Mouse (Mus musculus) ovary, postnatal 10 days (tissue): ENCODE results near the gene Dpf1.

Source experiments
- DNase-seq: peaks from one replicate; pipeline ENCODE4 v3.0.0; 2022; ENCODE audit warnings: low spot score

The Dpf1 gene

DNA sequence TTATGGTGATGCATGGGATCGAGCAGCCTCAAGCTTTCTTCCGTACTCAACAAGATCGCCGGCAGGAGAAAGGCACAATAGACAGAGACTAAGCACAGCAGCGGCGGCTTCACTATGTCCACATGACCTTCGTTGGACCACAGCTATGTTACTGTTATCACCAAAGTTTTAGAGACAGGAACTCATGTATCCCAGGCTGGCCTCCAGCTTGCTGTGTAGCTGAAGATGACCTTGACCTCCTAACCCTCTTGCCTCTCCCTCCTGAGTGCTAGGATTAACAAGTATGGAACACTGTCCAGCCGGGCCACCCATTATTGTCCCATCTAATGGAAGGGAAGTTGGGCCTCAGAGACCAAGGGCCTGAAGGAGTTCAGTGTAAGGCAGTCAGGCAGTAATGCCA lies 37.1 kb downstream of the Dpf1 start:
- DNase-seq = no peak

- DNase-seq = no peak
Observed at GRCm38 (mm10) chr7:29341722-29342121, 38.0 kb downstream of the Dpf1 start.

DNA sequence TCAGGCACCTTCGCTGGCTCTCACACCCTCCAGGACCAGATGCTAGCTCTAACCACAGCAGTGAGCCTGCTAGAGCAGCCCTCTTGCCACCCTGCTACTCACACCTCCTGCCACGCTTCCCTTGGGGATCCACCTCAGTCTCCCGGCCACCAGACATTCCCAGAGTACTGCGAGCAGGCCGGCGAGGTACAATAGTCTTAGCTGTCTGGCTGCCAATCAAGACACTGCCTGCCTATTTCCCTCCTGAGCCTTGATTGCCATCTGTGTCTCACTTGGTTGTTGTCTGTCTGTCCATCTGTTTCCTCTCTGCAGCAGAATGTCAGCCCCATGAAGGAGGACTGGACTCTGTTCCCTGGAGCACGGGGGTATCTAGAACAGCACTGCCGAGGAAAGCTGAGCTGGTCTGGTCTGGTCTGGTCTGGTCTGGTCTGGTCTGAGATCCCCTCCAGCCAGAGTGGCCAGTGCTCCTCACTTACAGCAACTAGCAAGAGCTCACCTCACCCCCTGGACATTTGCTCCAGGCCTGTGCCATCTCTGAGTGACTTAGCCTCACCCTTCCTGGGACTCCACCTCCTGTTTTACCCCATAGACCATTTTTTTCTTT lies 38.8 kb downstream of the Dpf1 start:
- DNase-seq = no peak

DNA sequence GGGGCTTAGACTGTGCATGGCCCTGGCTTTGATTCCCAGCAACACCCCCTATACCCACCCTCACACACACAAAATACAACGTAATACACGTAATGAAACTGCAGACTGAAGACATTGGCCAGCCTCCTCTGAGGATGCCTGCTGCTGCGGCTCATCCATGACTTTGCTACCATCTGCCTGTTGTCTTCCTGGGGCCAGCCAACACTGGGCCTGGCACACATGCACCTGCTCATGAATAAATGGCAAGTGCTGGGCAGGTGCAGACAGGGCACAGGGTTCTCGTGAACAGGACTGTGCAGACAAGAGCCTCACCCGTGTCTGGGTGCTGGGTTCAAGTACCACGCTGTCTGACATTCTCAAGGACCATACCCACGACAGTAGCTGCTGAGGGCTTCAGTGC lies 40.0 kb downstream of the Dpf1 start:
- no peak for DNase-seq

- no peak for DNase-seq
Observed at GRCm38 (mm10) chr7:29345534-29345933, 41.8 kb downstream of the Dpf1 start.

- no peak for DNase-seq
Observed at GRCm38 (mm10) chr7:29346212-29346611, 42.5 kb downstream of the Dpf1 start.

GRCm38 (mm10) chr7:29350489-29350888 lies 46.7 kb downstream of the Dpf1 start:
- no peak for DNase-seq

- no peak for DNase-seq
Observed at GRCm38 (mm10) chr7:29352246-29352645, 48.5 kb downstream of the Dpf1 start.

DNA sequence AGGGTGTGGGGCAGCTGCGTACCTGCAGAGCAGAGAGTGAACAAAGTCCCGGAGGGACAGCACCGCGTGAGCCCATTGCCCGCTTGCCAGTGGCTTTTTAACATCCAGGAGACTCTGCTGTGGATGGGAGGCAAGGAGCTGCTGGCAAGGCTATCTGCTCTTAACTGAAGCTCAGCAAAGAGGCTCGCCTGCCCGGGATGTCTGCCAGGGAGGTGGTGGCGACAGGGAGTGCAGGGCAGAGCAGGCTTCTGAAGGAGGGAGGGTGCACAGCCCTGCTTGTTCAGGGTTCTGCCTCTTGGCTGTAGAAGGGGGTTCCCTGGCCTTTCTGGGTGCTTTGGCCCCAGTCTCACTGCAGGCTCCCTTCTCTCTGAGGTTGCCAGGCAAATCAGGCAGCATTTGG lies 50.4 kb downstream of the Dpf1 start:
- DNase-seq = no peak

GRCm38 (mm10) chr7:29355406-29355805 lies 51.7 kb downstream of the Dpf1 start:
- DNase-seq = no peak

- no peak for DNase-seq
Observed at GRCm38 (mm10) chr7:29361497-29361896, 57.7 kb downstream of the Dpf1 start.

- DNase-seq = no peak
Observed at GRCm38 (mm10) chr7:29364052-29364451, 60.3 kb downstream of the Dpf1 start.

DNA sequence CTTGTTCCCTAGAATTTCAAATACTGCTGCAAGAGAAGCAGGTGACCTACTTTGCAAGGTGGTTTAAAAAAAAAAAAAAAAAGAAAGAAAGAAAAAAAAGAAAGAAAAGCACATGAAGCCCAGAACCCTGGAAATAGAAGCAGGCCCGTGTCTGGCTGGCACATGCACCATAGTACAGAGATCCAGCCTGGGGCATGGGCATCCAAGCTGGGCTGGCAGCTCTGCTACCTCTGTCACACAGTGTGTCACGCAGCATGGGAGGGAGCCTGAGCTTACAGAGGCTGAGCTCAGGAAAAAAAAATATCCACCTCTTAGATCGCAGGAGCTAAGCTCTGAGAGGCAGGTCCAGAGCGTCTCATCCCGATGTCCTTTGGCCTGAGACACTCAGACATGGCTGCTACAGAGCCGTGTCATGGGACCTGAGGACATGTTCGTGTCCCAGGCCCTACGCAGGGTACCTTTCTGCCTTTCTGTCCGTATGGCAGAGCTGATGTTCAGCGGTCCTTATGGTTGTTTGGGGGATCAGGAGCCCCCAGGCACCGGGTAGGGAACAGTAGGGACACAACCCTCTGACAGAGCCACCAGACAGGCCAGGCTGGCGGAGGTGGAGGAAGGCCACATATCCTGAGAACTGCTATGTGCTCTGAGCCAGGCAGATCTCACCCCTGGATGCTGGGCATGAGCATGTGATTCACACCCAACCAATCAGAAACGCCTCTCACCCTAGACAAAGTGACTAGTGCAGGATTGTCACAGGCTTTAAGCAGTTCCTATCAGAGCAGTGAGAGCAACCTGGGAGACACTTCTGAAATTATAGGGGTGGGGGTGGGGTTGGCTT lies 63.6 kb downstream of the Dpf1 start:
- no peak for DNase-seq
